Mouse (Mus musculus) testis, postnatal 14 days (tissue): ENCODE measurements at regions not wholly inside any gene's neighbourhood (a gene's known extent, or its start where the extent isn't known, plus 50 kb on each side); places are given as distances from the start of the nearest gene placed in this dataset.

Experiments
- DNase-seq: peaks from one replicate; pipeline ENCODE4 v3.0.0; 2021; ENCODE audit warnings: low spot score

DNA sequence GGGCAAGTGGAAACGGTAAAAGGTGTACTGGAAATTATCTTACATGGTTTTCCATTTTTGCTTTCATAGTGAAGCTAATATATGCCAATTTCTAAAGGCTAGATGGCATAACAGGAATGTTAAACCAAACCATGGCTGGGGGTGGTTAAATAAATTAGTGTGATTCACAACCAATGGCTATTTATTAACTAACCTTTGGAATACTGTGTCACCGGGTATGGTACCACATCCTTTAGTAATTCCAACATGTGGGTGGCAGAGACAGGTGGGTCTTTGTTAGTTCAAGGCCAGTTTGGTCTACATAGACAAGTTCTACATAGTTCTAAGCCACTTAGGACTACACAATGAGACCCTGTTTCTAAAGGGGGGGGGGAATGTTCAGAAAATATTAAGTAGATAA lies 179.8 kb upstream of the Plxnc1 start:
- no peak for DNase-seq

DNA sequence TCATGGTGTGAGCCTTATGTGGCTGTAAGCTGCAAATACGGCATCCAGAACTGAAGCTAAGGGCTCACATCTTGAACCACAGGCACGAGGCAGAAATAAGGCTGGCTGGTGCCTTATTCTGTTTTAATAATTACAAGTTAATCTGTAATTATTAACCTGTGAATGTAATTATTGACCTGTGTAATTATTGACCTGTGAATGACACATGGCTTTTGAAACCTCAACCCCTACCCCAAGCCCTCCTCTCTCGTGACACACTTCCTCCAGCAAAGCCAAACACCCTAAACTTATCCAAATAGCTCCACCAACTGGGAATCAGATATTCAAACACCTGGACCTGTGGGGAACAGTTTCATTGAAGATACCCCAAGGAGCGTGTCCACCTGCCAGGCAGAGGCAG lies 175.4 kb upstream of the Plxnc1 start:
- DNase-seq, result no peak

- no peak for DNase-seq
Observed at GRCm38 (mm10) chr10:95118786-95119351, 174.2 kb upstream of the Plxnc1 start.

- no peak for DNase-seq
Observed at GRCm38 (mm10) chr10:95117731-95118212, 173.1 kb upstream of the Plxnc1 start.

- DNase-seq, result no peak
Observed at GRCm38 (mm10) chr10:95117041-95117730, 172.6 kb upstream of the Plxnc1 start.

DNA sequence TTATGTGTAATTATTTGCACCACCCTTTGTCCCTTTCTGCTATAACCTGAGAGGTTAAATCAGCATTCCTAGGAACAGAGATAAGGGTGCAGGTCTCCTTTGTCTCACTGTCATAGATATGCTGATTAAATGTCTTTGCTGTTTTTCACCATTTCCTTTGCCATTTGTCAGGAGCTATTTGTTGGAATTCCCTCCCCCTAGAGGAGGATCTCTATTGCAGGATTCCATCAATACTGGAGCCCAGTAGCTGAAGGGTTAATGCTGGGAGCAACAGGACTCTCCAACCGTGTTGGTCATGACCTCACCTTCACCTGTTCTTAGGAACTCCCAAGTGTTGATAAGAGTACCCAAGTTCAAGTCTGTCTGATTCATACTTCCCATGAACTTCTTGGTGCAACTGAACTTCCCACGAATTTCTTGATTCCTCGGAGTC lies 172.0 kb upstream of the Plxnc1 start:
- DNase-seq, result no peak

GRCm38 (mm10) chr10:95112837-95113388 lies 168.3 kb upstream of the Plxnc1 start:
- DNase-seq, result no peak

GRCm38 (mm10) chr10:95112231-95112774 lies 167.7 kb upstream of the Plxnc1 start:
- peak; percentile 73 for DNase-seq

GRCm38 (mm10) chr10:95110786-95111185 lies 166.2 kb upstream of the Plxnc1 start:
- peak; percentile 27 for DNase-seq

- no peak for DNase-seq
Observed at GRCm38 (mm10) chr10:95109576-95109975, 164.9 kb upstream of the Plxnc1 start.

DNA sequence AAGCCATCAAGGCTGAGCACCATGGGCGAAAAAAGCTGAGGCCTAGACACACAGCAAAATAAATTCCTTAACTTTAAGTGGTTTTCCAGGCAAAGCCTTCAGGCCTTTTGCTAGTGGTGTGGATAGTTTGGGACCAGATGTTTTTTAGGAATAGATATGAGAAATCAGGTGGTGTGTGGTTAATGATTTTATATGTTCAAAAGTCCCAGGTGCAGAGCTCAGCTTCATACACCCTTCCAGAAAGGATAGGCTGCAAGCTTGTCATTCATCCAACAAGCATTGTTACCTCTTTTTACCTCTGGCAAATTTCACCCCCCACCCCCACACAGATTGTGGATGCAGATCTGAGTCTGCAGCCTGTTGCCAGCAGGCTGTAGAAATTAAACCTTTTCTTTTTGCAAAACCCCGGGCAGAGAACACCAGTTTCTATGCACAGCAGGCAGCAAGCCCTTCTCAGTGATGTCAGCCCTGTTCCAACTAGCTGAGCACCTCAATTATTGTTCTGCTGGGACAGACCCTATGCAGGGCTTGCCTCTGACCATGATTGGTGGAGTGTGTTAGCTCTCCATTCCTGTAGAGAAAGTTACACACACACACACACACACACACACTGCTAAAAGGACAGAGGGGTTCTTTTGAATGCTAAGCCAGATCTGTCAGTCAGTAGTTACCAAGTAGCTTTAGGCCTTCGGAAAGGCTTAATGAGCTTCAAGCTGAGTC lies 163.1 kb upstream of the Plxnc1 start:
- DNase-seq, result no peak

DNA sequence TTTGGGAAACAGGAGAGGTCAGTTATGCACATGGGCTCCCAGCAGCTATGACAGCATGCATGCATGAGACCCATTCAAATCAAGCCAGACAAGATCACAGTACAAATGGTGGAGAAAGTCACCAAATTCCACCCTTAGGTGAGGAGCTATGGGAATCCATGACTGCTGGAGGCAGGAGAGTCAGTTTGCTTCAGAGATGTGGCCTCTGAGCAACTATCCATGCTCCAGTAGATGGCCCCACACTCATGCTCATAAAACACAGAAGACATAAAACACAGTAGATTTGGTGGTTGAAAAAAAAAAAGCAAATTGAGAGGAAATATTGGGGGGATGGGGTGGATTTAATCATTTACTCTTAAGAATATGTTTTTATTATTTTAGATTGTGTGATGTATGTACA lies 159.2 kb upstream of the Plxnc1 start:
- DNase-seq, result no peak

DNA sequence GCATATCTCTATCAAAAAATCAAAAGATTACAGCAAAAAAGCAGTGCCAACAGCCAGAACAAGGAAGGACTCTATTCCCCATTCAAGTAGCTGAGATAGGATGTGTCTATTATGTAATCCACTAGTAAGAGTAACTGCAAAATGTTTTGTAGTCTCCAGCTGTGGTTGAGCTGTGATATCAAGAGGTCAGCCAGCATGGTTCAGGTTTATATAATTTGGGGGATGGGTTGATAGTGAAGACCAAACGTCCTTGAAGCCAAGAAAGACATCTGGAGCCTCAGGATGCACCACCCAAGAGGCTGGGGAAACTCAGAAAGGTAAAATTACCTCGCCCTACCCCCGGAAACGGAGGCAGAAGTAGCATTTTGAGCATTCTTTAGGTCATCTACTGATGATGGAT lies 158.3 kb upstream of the Plxnc1 start:
- no peak for DNase-seq

DNA sequence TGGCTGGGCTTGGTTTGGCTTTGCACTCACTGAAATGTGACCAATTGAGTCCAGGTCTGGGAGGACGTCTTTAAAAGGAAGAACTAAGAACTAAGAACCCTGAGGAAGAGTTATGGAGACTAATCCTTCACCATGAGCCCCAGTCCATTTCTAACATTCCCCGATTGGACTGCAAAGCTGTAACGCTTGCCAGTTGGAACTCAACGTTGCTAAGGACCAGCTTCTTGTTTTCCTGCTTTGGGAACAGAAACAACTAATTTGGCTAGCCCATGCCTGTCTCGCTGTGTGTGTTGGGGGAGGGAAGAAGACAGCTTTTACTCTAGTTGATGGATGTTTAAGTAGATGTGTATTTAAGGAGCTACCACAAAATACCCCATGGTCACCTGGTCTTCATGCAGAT lies 155.3 kb upstream of the Plxnc1 start:
- DNase-seq, result no peak

DNA sequence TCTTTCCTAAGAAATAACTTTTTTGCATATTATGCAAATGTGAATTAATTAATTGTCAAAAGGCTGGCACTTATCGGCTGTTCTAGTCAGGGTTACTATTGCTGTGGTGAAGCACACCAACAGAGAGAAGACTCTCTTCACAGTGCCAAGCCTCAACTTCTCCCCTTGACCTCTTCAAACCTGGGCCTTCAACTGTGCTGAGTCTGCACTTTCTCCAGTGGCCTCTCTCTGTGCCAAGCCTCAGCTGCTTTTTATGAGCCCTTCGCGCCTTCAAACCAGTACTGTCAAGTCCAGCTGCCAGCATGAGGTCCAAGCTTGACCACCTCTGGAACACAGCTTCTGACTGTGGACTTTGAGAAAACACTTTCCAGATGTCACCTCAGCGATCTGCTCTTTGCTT lies 151.2 kb upstream of the Plxnc1 start:
- DNase-seq, result no peak

DNA sequence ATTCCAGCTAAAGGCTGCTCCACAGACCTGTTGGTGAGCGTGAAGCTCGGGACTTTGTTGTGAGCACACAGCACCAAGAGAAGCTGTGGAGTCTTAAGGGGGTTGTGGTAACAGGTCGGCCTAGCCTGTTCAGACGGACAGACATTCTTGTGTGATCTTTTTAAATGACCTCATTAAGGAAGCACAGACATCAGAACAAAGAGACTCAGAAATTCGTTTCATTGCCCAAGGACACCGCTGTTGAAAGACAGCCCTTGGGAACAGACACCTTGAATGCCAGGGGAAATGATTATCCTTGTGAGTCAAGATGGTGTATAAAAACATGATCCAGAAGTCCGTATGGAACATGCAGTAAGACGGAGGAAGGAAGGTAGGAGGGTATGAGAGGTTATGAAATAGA lies 150.1 kb upstream of the Plxnc1 start:
- DNase-seq, result no peak

GRCm38 (mm10) chr10:95093266-95093665 lies 148.6 kb upstream of the Plxnc1 start:
- DNase-seq, result no peak

GRCm38 (mm10) chr10:95091086-95091485 lies 146.5 kb upstream of the Plxnc1 start:
- no peak for DNase-seq

GRCm38 (mm10) chr10:95090641-95091040 lies 146.0 kb upstream of the Plxnc1 start:
- DNase-seq, result no peak

DNA sequence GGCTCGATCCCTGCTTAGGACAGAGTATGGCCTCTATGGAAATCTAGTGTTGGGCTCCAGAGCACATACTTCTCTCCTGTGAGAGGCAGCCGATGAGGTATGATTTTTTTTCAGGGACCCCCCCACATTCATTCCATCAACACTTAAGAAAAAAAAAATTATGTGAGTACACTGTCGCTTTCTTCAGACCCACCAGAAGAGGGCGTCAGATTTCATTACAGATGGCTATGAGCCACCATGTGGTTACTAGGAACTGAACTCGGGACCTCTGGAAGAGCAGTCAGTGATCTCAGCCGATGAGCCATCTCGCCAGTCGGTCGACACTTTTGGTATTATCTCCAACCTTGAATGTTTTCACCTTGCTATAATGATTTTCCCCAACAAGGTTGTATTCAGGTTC lies 145.4 kb upstream of the Plxnc1 start:
- no peak for DNase-seq

- peak; percentile 25 for DNase-seq
Observed at GRCm38 (mm10) chr10:95087864-95088570, 143.4 kb upstream of the Plxnc1 start.

DNA sequence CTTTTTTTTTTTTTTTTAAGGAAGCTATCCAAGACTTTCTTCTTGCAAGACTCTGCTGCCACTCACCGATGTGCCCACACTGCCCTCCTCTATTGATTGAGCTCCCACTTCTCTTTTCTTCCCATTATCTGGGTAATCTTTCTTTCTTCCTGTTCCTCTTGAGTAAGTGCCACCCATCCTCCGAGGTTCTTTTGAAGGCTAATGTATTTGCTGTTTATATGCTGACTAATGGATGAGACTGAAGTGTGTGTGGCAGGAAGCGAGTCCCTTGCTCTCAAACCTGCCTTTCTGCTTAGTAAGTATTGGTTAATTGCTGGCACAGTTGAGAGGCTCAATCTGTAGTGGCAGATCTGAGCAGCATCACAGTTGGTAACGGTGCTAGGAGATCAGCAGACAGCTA lies 142.1 kb upstream of the Plxnc1 start:
- no peak for DNase-seq
